Mouse (Mus musculus) midbrain, embryonic 16.5 days (tissue): Measurements from ENCODE around the gene Gm42791. TPM values are rescaled to one million over a fixed set of nuclear protein-coding genes. Genes with fewer than 3 reads are reported as not detected.
A peak's percentile ranks its signal among the peaks of the same experiment; 100 is the strongest.

Experiments
- ATAC-seq: fragments of 200-750 bp; cut with Nextera tagmentation; 2 replicates; pipeline ENCODE4 v1.8.0; 2017; ENCODE audit warnings: moderate TSS enrichment
- H3K27ac ChIP-seq: fragments of 300-500 bp; sonication (generic); 2 replicates; pipeline ENCODE4 v1.5.1; 2014; ENCODE audit warnings: mild to moderate bottlenecking, low read length, mixed read lengths
- H3K27me3 ChIP-seq: fragments of 300-500 bp; sonication (generic); 2 replicates; pipeline ENCODE4 v1.6.1; 2014; ENCODE audit warnings: low read depth, low read length, mixed read lengths; ENCODE audit not compliant: control insufficient read depth, insufficient read depth
- H3K36me3 ChIP-seq: fragments of 300-500 bp; sonication (generic); 2 replicates; pipeline ENCODE4 v1.6.1; 2014; ENCODE audit warnings: mild to moderate bottlenecking, low read length, moderate library complexity, mixed read lengths; ENCODE audit not compliant: control insufficient read depth, insufficient read depth
- H3K4me1 ChIP-seq: fragments of 300-500 bp; sonication (generic); 2 replicates; pipeline ENCODE4 v1.6.1; 2014; ENCODE audit warnings: mild to moderate bottlenecking, low read length, mixed read lengths; ENCODE audit not compliant: control insufficient read depth, insufficient read depth
- H3K4me2 ChIP-seq: fragments of 300-500 bp; sonication (generic); 2 replicates; pipeline ENCODE4 v1.6.1; 2014; ENCODE audit warnings: mild to moderate bottlenecking, low read length, mixed read lengths
- H3K4me3 ChIP-seq: fragments of 300-500 bp; sonication (generic); 2 replicates; pipeline ENCODE4 v1.5.1; 2014; ENCODE audit warnings: low read depth, mild to moderate bottlenecking, low read length, moderate library complexity, mixed read lengths
- H3K9ac ChIP-seq: fragments of 300-500 bp; sonication (generic); 2 replicates; pipeline ENCODE4 v1.6.1; 2014; ENCODE audit warnings: low read depth, low read length, mixed read lengths
- H3K9me3 ChIP-seq: fragments of 300-500 bp; sonication (generic); replicated peaks from 2 replicates; pipeline ENCODE4 v1.6.1; 2014; ENCODE audit warnings: mild to moderate bottlenecking, low read length, mixed read lengths; ENCODE audit not compliant: control insufficient read depth, poor library complexity, severe bottlenecking
- WGBS: fragments of 180-500 bp; shearing (Covaris S2); extraction: QIAGEN DNeasy Blood & Tissue Kit; methylation state at CpG from one replicate; pipeline ENCODE4 v1.1.7; 2014; 5-methylcytosine and 5-hydroxymethylcytosine counted together
- polyA plus RNA-seq: library from polyadenylated mRNA; unstranded; fragments of >200 nt; fragmentation: Nextera tagmentation; extraction: Ambion mirVana; gene quantifications from 2 replicates; pipeline ENCODE4 v1.2.1, GENCODE M21; 2015

The Gm42791 gene
- polyA plus RNA-seq, 1 experiment from 2014 or later: 5.7 TPM

DNA sequence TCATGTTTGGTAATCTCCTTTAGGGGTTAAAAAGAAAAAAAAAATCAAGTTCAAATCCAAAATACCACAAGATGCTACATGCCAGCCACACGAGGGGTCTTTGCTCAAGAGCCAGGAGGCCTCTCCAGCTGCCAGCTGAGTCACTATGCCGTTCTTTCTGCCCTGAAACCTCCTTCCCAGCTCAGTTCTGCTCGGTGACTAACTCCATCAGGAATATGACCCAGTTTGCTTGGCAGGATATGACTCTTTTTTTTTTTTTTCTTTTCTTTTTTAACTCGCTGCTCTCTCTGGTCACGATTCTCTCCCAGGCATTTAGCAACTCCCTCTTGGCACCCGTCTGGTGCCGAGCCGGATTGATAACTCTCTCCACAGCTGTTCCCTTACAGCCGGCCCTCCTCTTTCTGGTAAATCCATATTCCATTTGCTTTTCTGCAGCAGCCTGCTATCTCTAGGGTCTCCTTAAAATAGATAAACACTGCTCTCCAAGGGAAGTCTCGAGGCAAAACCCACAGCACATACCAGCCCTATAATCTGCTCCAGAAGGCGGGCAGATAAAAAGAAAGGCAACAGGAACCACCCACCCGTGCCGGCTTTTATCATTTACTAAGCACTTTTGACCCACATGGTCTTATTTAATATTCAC is 29.1 kb downstream of the Gm42791 start:
- ATAC-seq: peak; percentile 66
- H3K4me2 ChIP-seq: no peak overlapping the region
- H3K9me3 ChIP-seq: no peaks in the 10 kb centered on the region
- no peak overlapping the region for H3K4me3 ChIP-seq
- WGBS: 15% methylated on average over 13 of the region's 13 CpGs
- no peaks in the 10 kb centered on the region for H3K27me3 ChIP-seq
- peaks cover 13% of the 10 kb centered on the region for H3K4me1 ChIP-seq
- no peak overlapping the region for H3K9ac ChIP-seq
- no peaks in the 10 kb centered on the region for H3K36me3 ChIP-seq
- H3K27ac ChIP-seq: peak overlapping the region; percentile 50

DNA sequence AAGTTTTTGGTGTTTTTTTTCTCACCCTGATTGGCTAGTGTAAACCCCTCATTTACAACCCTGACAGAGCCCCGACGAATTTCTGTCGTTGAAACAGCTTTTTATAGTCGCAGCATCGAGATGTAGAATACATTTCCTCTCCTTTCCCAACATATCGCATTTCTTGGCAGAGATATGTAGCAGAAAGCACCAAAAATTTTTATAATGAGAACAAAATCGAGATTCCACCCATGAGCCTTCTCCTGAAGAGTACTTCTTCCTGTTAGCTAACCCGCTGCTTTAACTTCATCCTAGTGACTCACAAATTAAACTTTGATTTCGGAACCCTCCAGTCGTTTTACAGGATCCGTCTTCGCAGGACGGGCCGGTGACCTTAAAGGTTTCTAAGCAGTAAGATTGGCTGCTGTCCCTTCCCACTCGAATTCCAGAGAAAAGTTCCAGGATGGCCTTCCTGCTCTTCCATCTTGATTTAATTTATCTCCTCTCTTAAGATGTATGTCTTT is 29.8 kb downstream of the Gm42791 start:
- H3K9me3 ChIP-seq: no peaks in the 10 kb centered on the region
- no peak overlapping the region for H3K9ac ChIP-seq
- no peak overlapping the region for H3K4me2 ChIP-seq
- H3K4me1 ChIP-seq: peaks cover 15% of the 10 kb centered on the region
- no peaks in the 10 kb centered on the region for H3K36me3 ChIP-seq
- no peak overlapping the region for H3K4me3 ChIP-seq
- WGBS: 86% methylated on average over 15 of the region's 15 CpGs
- ATAC-seq: no peak
- no peaks in the 10 kb centered on the region for H3K27me3 ChIP-seq
- H3K27ac ChIP-seq: peak overlapping the region; percentile 24; the same call in 1 of the 2 replicates

DNA sequence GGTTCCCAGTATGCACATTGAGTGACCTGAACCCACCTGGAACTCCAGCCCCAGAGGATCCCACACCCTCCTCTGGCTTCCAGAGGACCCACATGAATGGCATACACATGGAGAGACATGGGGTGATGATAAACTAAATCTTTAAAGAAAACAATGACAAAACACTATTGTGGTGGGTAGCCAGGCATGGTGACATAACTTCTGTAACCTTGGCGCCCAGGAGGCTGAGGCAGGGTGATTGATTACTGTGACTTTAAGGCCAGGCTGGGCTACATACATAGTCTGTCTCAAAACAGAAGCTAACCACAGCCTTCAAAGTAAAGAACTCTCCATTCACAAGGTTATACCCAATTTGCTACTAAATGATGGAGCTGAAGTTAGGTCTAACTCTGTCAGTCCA is 30.7 kb downstream of the Gm42791 start:
- Histone ChIP-seq H3K9me3 (no peaks in the 10 kb centered on the region), H3K36me3 (no peaks in the 10 kb centered on the region), H3K4me3 (no peak overlapping the region), H3K9ac (no peak overlapping the region), H3K4me2 (no peak overlapping the region), H3K27ac (no peak overlapping the region), H3K27me3 (no peaks in the 10 kb centered on the region), H3K4me1 (peaks cover 22% of the 10 kb centered on the region)
- no peak for ATAC-seq
- WGBS: 86% methylated on average over 1 of the region's 1 CpGs

DNA sequence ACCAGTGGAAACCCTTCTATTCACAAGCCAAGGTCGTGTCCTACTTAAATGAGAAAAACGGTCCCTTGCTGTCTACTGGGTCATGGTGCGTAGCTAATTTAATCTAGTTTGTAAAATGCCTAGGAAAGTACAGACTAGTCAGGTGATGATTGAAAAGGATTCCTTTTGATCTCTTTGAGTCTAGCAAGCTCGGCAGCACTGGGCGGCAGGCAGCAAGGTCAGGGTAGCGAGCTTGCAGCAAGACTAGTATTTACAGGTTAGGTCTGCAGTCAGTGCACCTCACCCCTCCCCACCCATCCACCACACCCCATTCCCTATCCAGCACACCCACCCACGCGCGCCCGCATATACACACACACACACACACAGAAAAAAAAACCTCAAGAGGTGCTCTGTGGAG is 34.7 kb downstream of the Gm42791 start:
- no peak overlapping the region for H3K9ac ChIP-seq
- no peaks in the 10 kb centered on the region for H3K9me3 ChIP-seq
- H3K4me3 ChIP-seq: no peak overlapping the region
- H3K4me2 ChIP-seq: no peak overlapping the region; the same call in 1 of the 2 replicates
- H3K4me1 ChIP-seq: peaks cover 17% of the 10 kb centered on the region
- 62% methylated on average over 10 of the region's 10 CpGs for WGBS
- no peaks in the 10 kb centered on the region for H3K27me3 ChIP-seq
- H3K36me3 ChIP-seq: no peaks in the 10 kb centered on the region
- H3K27ac ChIP-seq: no peak overlapping the region
- ATAC-seq: peak; percentile 16; the same call in 1 of the 2 replicates

DNA sequence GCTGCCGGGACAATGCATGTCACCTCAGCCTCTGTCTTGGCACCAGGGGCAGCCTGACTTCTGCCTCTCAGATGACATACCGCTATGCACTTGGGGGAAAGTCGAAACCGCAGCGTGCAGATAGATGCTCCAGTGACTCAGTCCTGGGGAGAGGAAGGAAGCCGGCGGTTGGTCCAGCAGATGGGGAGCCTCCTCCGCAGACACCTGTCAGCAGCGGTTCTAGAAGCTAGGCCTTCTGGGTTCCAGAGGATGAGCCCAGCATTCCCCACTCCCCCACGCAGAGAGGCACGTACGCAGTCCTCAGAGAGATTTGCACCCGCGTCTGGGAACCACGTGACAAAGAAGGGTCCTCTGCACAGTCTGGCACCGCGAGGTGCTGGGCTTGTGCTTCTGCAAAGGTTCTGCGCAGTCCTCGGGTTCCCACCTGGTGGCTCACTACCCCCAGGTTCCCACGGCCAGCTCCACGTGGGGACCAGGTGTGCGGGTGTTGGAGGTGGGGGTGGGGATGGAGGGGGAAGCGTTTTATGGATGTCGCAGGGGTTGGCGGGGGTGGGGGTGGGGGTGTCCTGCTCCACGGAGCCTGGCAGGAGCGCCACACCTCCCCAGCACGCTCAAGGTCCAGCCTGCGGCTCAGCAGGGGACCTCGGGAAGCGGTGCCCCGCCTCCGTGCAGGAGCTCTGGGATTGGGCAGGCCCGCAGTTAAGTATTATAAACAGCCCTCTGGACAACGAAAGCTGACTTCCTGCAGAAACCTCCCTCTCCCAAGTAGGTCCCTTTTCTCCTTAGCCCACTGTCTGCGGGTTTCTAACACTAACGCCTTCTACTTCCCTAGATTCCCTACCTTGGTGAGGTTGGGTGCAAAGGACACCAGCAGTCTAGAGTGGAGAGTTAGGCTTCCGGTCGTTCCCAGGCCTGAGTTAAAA is 35.6 kb downstream of the Gm42791 start:
- 2% methylated on average over 39 of the region's 39 CpGs for whole genome bisulfite sequencing
- no peaks in the 10 kb centered on the region for H3K27me3 ChIP-seq
- H3K9ac ChIP-seq: peak overlapping the region; percentile 65
- peak; percentile 72 for ATAC-seq
- H3K4me1 ChIP-seq: peaks cover 14% of the 10 kb centered on the region
- peak overlapping the region; percentile 43 for H3K4me3 ChIP-seq
- H3K4me2 ChIP-seq: peak overlapping the region; percentile 95
- no peak overlapping the region for H3K27ac ChIP-seq
- H3K36me3 ChIP-seq: no peaks in the 10 kb centered on the region
- no peaks in the 10 kb centered on the region for H3K9me3 ChIP-seq

DNA sequence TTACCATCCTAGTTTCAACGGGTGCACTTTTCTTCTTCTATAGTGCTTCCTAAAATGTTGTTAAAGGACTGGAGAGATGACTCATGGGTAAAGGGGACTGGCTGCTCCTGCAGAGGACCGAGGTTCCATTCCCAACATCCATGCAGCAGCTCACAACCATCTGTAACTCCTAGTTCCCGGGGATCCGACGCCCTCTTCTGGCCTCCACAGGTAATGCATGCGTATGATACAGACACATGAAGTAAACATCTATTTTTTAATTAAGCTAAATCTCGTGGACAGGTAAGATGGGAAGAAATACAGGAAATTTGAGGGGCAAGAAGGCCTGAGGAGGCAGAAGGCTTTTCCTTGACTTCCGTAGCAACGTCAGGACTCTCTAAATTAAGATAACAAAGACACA is 36.6 kb downstream of the Gm42791 start:
- Histone ChIP-seq H3K4me3 (no peak overlapping the region), H3K4me2 (peak overlapping the region; percentile 95; the same call in 1 of the 2 replicates), H3K9ac (no peak overlapping the region), H3K36me3 (no peaks in the 10 kb centered on the region), H3K27ac (no peak overlapping the region), H3K27me3 (no peaks in the 10 kb centered on the region), H3K9me3 (no peaks in the 10 kb centered on the region), H3K4me1 (peaks cover 14% of the 10 kb centered on the region)
- WGBS: 37% methylated on average over 9 of the region's 9 CpGs
- no peak for ATAC-seq

DNA sequence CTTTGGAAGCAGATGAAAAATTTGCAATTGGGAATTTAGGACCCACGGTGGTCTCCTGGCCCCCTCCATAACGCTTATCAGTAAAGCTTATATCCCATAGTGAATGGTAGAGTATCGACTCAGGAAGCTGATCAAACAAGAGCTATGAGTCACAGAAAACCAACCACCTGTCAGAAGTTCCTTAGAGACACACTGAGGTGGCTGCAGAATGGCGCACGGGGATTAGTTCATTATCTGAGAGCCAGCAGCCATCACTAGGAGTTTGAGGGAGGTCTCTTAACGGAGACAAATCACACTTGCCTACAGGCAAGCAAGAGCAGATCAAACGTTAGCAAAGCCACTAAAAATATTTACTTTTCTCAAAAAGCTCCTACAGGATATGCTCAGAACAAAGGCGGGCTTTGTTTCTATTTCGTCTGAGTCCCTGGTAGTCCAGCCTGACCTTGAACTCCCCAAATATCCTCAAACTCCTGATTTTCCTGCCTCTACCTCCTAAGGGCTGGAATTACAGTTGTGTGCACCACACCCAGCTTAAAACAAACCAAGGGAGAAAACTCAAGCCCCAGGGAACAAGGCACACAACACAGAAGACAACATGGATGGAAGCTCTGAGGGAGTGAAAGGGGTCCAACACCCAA is 37.9 kb downstream of the Gm42791 start:
- no peaks in the 10 kb centered on the region for H3K27me3 ChIP-seq
- no peaks in the 10 kb centered on the region for H3K36me3 ChIP-seq
- H3K27ac ChIP-seq: no peak overlapping the region
- H3K9ac ChIP-seq: no peak overlapping the region
- H3K4me2 ChIP-seq: no peak overlapping the region
- WGBS: 55% methylated on average over 9 of the region's 9 CpGs
- no peak overlapping the region for H3K4me3 ChIP-seq
- H3K4me1 ChIP-seq: peaks cover 14% of the 10 kb centered on the region
- ATAC-seq: no peak
- H3K9me3 ChIP-seq: no peaks in the 10 kb centered on the region

DNA sequence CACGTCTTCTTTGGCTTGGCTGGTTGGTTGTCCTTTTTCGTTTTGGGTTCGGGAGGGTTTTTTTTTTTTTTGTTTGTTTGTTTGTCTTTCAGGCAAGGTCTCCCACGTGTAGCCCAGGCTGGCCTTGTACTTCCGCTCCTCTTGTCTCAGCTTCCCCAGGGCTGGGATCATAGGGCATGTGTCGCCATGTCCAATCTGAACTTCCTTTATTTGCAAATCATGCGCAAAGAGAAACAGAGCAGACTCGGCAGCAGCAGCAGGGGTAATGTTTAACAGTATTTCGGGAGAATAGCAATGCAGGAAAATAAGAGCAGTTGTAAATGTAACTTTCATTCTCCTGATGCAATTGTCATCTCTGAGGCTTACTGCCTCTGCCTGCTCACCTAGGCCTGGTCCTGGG is 38.9 kb downstream of the Gm42791 start:
- Histone ChIP-seq H3K36me3 (no peaks in the 10 kb centered on the region), H3K4me2 (no peak overlapping the region), H3K9me3 (no peaks in the 10 kb centered on the region), H3K4me1 (peaks cover 14% of the 10 kb centered on the region), H3K4me3 (no peak overlapping the region), H3K27me3 (no peaks in the 10 kb centered on the region), H3K9ac (no peak overlapping the region), H3K27ac (no peak overlapping the region)
- ATAC-seq: no peak
- WGBS: 83% methylated on average over 9 of the region's 9 CpGs
